Mouse (Mus musculus): ENCODE data around the gene Dock9.

DNA sequence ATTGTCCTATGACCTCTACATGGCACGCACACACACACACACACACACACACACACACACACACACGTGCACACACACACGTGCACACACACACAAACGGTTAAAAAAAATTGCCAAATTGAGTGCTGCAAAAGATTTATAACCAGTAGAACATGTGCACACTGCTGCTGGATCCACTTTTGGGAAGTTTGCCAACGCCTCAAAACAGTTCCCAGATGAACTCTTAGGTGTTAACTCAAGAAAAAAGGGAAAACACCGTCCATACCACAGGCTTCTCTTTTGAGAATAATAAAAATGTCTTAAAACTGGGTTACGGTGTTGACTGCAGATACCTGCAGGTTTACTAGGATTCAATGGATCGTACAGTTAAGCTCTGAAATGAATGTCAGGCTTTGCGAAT, 48.0 kb downstream of the Dock9 start:
- no peak for TF ChIP-seq MYOG (IDR thresholded peaks at IDR 0.05; ENCODE audit: control insufficient read depth in 1 of 3, insufficient read depth in 1 of 3, insufficient read length in 2 of 3, low read depth in 2 of 3)
- TF ChIP-seq POLR2A (IDR thresholded peaks at IDR 0.05; ENCODE audit: insufficient read length, low read depth), result no peak

Data from myocyte (in vitro differentiated cells).